Mouse (Mus musculus): Measurements from ENCODE around the gene Plac1.

GRCm38 (mm10) chrX:53125838-53126467 lies 114.0 kb downstream of the Plac1 start:
- no peak for TF ChIP-seq CTCF (IDR thresholded peaks at IDR 0.05; ENCODE audit: insufficient read depth, low read depth, low read length)
- no peak for TF ChIP-seq POLR2A (IDR thresholded peaks at IDR 0.05; ENCODE audit: insufficient read depth, low read depth, low read length)
